Mouse (Mus musculus) thymus, adult 2 months (tissue): ENCODE measurements around the gene Schip1.

Experiments
- CTCF ChIP-seq: fragments of 200-500 bp; IDR thresholded peaks from 2 replicates; pipeline ENCODE4 v1.5.1; 2012; ENCODE audit warnings: mild to moderate bottlenecking, control low read depth, low read length, moderate library complexity, borderline replicate concordance; ENCODE audit not compliant: control insufficient read depth, poor library complexity, insufficient read depth; ENCODE audit errors: extremely low read depth
- POLR2A ChIP-seq: fragments of 200-500 bp; IDR thresholded peaks from 2 replicates; pipeline ENCODE4 v1.6.1; 2012; ENCODE audit warnings: mild to moderate bottlenecking, low read length, control low read depth, moderate library complexity; ENCODE audit not compliant: control insufficient read depth, poor library complexity, insufficient read depth; ENCODE audit errors: extremely low read depth

- TF ChIP-seq CTCF (no peak), POLR2A (no peak)
Measured at GRCm38 (mm10) chr3:68506769-68507318, 442.2 kb downstream of the Schip1 start.
